Mouse (Mus musculus): ENCODE data around the gene Fxyd7.

Fxyd7 gene

GRCm38 (mm10) chr7:31050921-31051320 lies 346 bp downstream of the Fxyd7 start:
- DNase-seq (ENCODE audit: low spot score): no peak

GRCm38 (mm10) chr7:31050487-31050886 lies 780 bp downstream of the Fxyd7 start:
- no peak for DNase-seq (ENCODE audit: low spot score)

GRCm38 (mm10) chr7:31049846-31050281 lies 1.4 kb downstream of the Fxyd7 start:
- no peak for DNase-seq (ENCODE audit: low spot score)

GRCm38 (mm10) chr7:31049135-31049845 lies 2.0 kb downstream of the Fxyd7 start:
- no peak for DNase-seq (ENCODE audit: low spot score)

- DNase-seq (ENCODE audit: low spot score): no peak
Measured at GRCm38 (mm10) chr7:31042431-31042910, 8.8 kb downstream of the Fxyd7 start, which contains the start of gene Fxyd5. Fxyd5 (minus strand) TSS chr7:31042481.

GRCm38 (mm10) chr7:31041662-31042315 lies 9.5 kb downstream of the Fxyd7 start:
- DNase-seq (ENCODE audit: low spot score): no peak

- no peak for DNase-seq (ENCODE audit: low spot score)
Measured at GRCm38 (mm10) chr7:31041023-31041407, 10.3 kb downstream of the Fxyd7 start.

- DNase-seq (ENCODE audit: low spot score): no peak
Measured at GRCm38 (mm10) chr7:31040281-31041022, 10.8 kb downstream of the Fxyd7 start.

- no peak for DNase-seq (ENCODE audit: low spot score)
Measured at GRCm38 (mm10) chr7:31039011-31039410, 12.3 kb downstream of the Fxyd7 start.

- no peak for DNase-seq (ENCODE audit: low spot score)
Measured at GRCm38 (mm10) chr7:31037675-31038074, 13.6 kb downstream of the Fxyd7 start.

- no peak for DNase-seq (ENCODE audit: low spot score)
Measured at GRCm38 (mm10) chr7:31036917-31037316, 14.3 kb downstream of the Fxyd7 start.

GRCm38 (mm10) chr7:31035291-31035690 lies 16.0 kb downstream of the Fxyd7 start:
- DNase-seq (ENCODE audit: low spot score): no peak

GRCm38 (mm10) chr7:31034789-31035188 lies 16.5 kb downstream of the Fxyd7 start:
- DNase-seq (ENCODE audit: low spot score): no peak

- DNase-seq (ENCODE audit: low spot score): no peak
Measured at GRCm38 (mm10) chr7:31033409-31034165, 17.7 kb downstream of the Fxyd7 start.

GRCm38 (mm10) chr7:31031731-31032130 lies 19.5 kb downstream of the Fxyd7 start:
- DNase-seq (ENCODE audit: low spot score): no peak

- DNase-seq (ENCODE audit: low spot score): no peak
Measured at GRCm38 (mm10) chr7:31030717-31031116, 20.6 kb downstream of the Fxyd7 start.

GRCm38 (mm10) chr7:31028609-31029008 lies 22.7 kb downstream of the Fxyd7 start:
- no peak for DNase-seq (ENCODE audit: low spot score)

- DNase-seq (ENCODE audit: low spot score): no peak
Measured at GRCm38 (mm10) chr7:31017104-31017901, 34.0 kb downstream of the Fxyd7 start.

- peak; percentile 66 for DNase-seq (ENCODE audit: low spot score)
Measured at GRCm38 (mm10) chr7:31012971-31013370, 38.3 kb downstream of the Fxyd7 start.

GRCm38 (mm10) chr7:31008889-31009288 lies 42.4 kb downstream of the Fxyd7 start:
- DNase-seq (ENCODE audit: low spot score): no peak

GRCm38 (mm10) chr7:31008175-31008574 lies 43.1 kb downstream of the Fxyd7 start:
- DNase-seq (ENCODE audit: low spot score): no peak
